Mouse (Mus musculus): ENCODE measurements around the gene Cstad. TPM values are rescaled to one million over a fixed set of nuclear protein-coding genes. Genes with fewer than 3 reads are reported as not detected.

Gene Cstad
- polyA plus RNA-seq, 1 experiment from 2014 or later: 1.3 TPM

DNA sequence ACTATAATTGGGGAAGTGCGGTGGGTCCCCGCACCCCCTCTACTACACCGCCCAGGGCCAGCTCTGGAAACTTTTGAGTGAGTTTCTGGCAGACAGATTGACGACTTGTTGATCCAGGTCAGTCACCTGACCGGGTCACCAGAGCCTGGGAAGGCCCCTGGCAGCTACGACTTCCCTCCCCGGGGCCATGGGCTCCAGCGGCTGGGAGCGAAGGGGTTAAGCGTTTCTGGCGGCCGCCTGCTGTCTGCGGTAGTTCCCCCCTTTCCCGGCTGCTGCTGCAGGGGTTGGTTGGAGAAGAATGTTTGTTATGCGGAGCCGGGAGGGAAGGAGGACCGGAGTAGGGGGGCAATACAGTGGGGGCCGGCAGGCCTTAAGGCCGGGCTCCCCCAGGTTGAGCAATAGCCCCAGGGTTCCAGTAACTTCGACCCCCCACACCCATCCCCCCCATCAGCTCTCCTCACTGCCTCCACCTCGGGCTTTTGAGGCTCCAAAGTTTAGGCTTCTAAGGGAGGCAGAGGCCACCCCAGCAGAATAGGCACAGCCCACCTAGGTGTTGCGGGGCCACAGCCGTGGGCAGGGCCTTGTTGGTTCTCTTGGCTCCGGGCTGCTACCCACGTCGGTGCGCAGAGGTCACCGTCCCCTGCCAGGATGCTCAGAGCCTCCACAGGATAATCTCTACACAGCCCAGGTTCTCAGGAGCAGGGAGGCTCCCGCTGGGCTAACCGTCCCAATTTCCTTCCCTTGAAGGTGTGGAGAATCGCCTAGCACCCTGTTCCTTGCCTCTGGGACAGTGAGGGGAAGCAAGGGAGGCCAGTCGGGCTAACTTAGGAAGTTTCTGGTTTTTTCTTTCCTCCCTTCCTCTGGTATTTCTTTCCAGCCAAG, 10.3 kb downstream of the Cstad start:
- Histone ChIP-seq H3K4me3 (ENCODE audit: inconsistent target) (no peak overlapping the region), H3K36me3 (ENCODE audit: inconsistent target) (no peaks in the 10 kb centered on the region), H3K79me2 (ENCODE audit: inconsistent target) (no peaks in the 10 kb centered on the region), H3K27ac (no peak overlapping the region)
- WGBS (ENCODE audit: missing documents): 5% methylated on average over 28 of the region's 32 CpGs

DNA sequence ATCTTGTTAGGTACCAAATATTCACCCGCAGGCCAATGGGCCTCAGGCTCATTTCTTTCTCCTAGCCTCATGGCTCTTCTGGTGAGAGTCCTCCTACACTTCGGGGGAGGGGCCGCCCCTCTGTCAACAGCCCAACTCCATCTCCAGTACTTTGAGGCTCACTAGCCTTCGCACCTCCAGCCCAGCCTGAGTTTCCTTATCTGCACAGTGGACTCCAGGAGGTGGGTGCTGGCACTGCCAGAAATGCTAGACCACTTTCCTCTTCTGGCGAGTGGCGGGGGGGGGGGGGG, 10.9 kb downstream of the Cstad start:
- 19% methylated on average over 5 of the region's 6 CpGs for whole genome bisulfite sequencing (ENCODE audit: missing documents)
- H3K4me3 ChIP-seq (ENCODE audit: inconsistent target): no peak overlapping the region

GRCm38 (mm10) chr2:30606621-30607052, 11.8 kb downstream of the Cstad start:
- Histone ChIP-seq H3K4me3 (ENCODE audit: inconsistent target) (no peak overlapping the region), H3K36me3 (ENCODE audit: inconsistent target) (no peaks in the 10 kb centered on the region), H3K27ac (no peak overlapping the region), H3K79me2 (ENCODE audit: inconsistent target) (no peaks in the 10 kb centered on the region)
- 36% methylated on average over 23 of the region's 23 CpGs for WGBS (ENCODE audit: missing documents)

More for the DNA sequence above, 10.9 kb downstream of the Cstad start:
- no peak overlapping the region for H3K27ac ChIP-seq
- H3K79me2 ChIP-seq (ENCODE audit: inconsistent target): no peaks in the 10 kb centered on the region
- H3K36me3 ChIP-seq (ENCODE audit: inconsistent target): no peaks in the 10 kb centered on the region

DNA sequence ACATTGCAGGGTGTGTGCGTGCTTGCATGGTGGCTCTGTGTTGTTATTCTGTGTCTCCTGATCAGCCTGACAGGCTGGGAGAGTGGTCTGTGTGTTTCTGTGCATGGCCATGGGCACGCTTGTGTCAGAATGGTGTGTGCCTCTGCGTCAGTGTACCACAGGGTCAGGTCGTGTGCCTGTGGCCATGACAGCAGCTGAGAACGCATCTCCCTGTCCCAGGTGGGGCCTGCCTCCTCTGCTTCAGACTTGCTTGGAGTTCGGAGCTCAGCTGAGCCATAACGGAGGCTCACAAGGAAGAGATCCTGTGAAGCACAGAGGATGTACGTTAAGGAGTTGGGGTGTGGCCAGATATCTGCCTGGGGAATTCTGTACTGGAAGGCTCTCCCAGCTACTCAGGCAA, 13.1 kb downstream of the Cstad start:
- H3K79me2 ChIP-seq (ENCODE audit: inconsistent target): no peaks in the 10 kb centered on the region
- H3K4me3 ChIP-seq (ENCODE audit: inconsistent target): no peak overlapping the region
- no peak overlapping the region for H3K27ac ChIP-seq
- H3K36me3 ChIP-seq (ENCODE audit: inconsistent target): no peaks in the 10 kb centered on the region
- WGBS (ENCODE audit: missing documents): 88% methylated on average over 8 of the region's 8 CpGs

DNA sequence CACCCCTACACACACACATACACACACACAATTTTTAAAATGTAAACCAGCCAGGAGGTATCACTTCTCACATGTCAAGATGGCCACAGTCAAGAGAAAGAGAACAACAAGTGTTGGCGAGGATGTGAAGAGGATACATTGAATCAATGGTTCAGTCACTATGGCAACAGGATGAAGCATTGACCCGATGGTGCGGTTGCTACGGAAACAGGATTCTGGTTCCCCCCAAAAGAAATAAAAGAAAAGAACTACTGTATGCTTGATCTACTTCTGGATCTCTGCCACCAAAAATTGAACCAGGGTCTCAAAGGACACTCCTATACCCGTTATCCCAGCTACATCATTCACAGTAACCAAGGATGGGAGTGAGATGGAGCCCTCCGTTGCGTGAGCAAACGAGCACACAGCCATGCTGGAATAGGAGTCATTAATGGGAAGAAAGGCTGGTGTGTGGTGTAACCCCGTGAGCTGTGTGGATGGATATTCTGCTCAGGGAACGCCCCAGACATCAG, 13.9 kb downstream of the Cstad start:
- no peaks in the 10 kb centered on the region for H3K79me2 ChIP-seq (ENCODE audit: inconsistent target)
- no peak overlapping the region for H3K4me3 ChIP-seq (ENCODE audit: inconsistent target)
- H3K27ac ChIP-seq: no peak overlapping the region
- WGBS (ENCODE audit: missing documents): 90% methylated on average over 10 of the region's 10 CpGs
- H3K36me3 ChIP-seq (ENCODE audit: inconsistent target): no peaks in the 10 kb centered on the region

DNA sequence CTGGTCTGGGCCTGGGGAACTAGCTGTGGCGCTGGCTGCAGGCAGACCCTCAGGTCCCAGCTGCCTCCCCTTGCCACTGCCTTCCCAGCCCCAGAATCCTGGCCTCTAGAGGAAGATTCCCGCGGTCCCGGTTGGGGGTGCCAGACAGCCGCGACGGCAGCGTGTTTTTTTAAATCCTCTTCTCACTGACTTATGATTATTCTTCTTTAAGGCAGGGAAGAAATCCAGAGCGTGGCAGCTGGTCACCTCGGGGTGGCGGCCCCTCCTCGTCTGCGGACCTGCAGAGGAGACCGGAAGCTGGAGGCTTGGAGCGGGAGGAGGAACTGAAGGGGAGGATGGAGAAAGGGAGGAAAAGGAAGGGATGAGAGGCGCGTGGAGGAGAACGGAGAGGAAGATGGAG, 18.7 kb downstream of the Cstad start:
- no peak overlapping the region for H3K27ac ChIP-seq
- H3K36me3 ChIP-seq (ENCODE audit: inconsistent target): no peaks in the 10 kb centered on the region
- 41% methylated on average over 16 of the region's 18 CpGs for WGBS (ENCODE audit: missing documents)
- no peak overlapping the region for H3K4me3 ChIP-seq (ENCODE audit: inconsistent target)
- no peaks in the 10 kb centered on the region for H3K79me2 ChIP-seq (ENCODE audit: inconsistent target)

GRCm38 (mm10) chr2:30614151-30614923, 19.5 kb downstream of the Cstad start:
- no peaks in the 10 kb centered on the region for H3K36me3 ChIP-seq (ENCODE audit: inconsistent target)
- no peak overlapping the region for H3K4me3 ChIP-seq (ENCODE audit: inconsistent target)
- no peak overlapping the region for H3K27ac ChIP-seq
- 91% methylated on average over 9 of the region's 9 CpGs for WGBS (ENCODE audit: missing documents)
- H3K79me2 ChIP-seq (ENCODE audit: inconsistent target): no peaks in the 10 kb centered on the region

DNA sequence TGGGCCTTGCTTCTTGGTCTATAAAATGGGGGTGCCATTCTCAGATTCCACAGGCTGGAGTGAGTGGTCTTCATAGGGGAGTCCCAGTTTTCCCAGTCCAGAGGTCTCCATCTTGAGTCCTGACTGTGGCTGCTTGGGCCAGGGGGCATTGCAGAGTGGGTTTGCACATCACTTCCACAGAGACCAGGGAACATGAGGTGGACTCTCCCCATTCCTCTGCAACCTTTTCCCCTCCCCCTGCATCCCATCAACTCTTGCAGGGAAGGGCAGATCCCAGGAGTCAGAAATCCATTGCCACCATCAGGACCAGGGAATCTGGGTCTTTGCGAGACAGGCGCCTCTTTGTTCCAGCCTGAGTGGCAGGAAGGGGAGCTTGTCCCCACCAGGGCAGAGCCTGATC, 21.0 kb downstream of the Cstad start:
- H3K36me3 ChIP-seq (ENCODE audit: inconsistent target): no peaks in the 10 kb centered on the region
- WGBS (ENCODE audit: missing documents): 100% methylated on average over 2 of the region's 2 CpGs
- no peak overlapping the region for H3K4me3 ChIP-seq (ENCODE audit: inconsistent target)
- no peaks in the 10 kb centered on the region for H3K79me2 ChIP-seq (ENCODE audit: inconsistent target)
- no peak overlapping the region for H3K27ac ChIP-seq

DNA sequence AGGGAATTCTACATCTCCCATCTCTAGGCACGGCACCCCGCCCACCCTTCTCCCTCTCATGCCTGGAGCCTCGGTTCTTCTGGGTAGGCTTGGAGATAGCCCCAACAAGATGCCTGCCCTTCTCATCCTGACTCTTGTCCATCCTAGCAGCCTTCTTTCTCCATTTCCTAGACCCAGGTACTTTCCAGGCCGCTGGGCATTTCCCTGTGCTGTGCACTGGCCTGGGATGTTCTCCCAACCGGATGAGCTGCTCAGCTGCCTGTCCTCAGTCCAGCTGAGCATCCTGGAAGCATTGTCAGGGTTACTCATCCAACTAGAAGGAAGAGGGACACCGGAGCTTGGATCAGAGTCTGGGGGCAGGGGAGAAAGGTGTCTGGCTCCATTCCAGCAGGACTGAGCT, 21.6 kb downstream of the Cstad start:
- no peaks in the 10 kb centered on the region for H3K79me2 ChIP-seq (ENCODE audit: inconsistent target)
- 96% methylated on average over 6 of the region's 6 CpGs for WGBS (ENCODE audit: missing documents)
- no peaks in the 10 kb centered on the region for H3K36me3 ChIP-seq (ENCODE audit: inconsistent target)
- H3K4me3 ChIP-seq (ENCODE audit: inconsistent target): no peak overlapping the region
- H3K27ac ChIP-seq: no peak overlapping the region

GRCm38 (mm10) chr2:30618487-30619248, 23.8 kb downstream of the Cstad start:
- 44% methylated on average over 6 of the region's 6 CpGs for WGBS (ENCODE audit: missing documents)
- H3K27ac ChIP-seq: no peak overlapping the region

GRCm38 (mm10) chr2:30623873-30624272, 29.0 kb downstream of the Cstad start:
- H3K79me2 ChIP-seq (ENCODE audit: inconsistent target): no peaks in the 10 kb centered on the region
- peak overlapping the region; percentile 12; the same call in 1 of the 2 replicates for H3K27ac ChIP-seq
- no peak overlapping the region for H3K4me3 ChIP-seq (ENCODE audit: inconsistent target)
- no peaks in the 10 kb centered on the region for H3K36me3 ChIP-seq (ENCODE audit: inconsistent target)
- 9% methylated on average over 10 of the region's 10 CpGs for WGBS (ENCODE audit: missing documents)

More at GRCm38 (mm10) chr2:30618487-30619248, 23.8 kb downstream of the Cstad start:
- no peak overlapping the region for H3K4me3 ChIP-seq (ENCODE audit: inconsistent target)
- H3K79me2 ChIP-seq (ENCODE audit: inconsistent target): no peaks in the 10 kb centered on the region
- no peaks in the 10 kb centered on the region for H3K36me3 ChIP-seq (ENCODE audit: inconsistent target)

DNA sequence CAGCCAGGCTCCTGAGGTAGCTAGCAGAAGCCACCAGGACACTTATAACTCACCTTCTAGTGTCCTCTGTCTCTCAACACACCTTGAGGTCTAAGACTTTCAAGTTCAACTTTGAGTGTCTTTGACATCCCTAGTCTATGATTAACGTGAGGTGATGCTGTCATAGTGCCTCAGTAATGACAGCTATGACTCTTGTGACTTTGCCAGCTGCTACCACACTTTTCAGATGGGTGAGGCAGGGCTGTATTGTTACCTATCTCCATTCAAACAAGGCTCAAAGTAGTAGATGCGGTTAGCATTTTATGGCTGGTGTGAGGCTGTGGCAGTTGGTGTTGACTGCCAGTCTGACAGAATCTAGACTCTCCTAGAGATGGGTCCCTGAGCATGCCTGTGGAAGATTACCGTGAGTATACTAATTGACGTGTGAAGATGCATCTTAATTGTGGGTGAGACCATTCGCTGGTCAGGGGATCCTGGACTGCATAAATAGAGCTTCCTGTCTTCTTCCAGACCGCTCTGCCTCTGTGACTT, 30.5 kb downstream of the Cstad start:
- H3K4me3 ChIP-seq (ENCODE audit: inconsistent target): no peak overlapping the region
- no peaks in the 10 kb centered on the region for H3K36me3 ChIP-seq (ENCODE audit: inconsistent target)
- no peaks in the 10 kb centered on the region for H3K79me2 ChIP-seq (ENCODE audit: inconsistent target)
- no peak overlapping the region for H3K27ac ChIP-seq
- 92% methylated on average over 6 of the region's 6 CpGs for WGBS (ENCODE audit: missing documents)

DNA sequence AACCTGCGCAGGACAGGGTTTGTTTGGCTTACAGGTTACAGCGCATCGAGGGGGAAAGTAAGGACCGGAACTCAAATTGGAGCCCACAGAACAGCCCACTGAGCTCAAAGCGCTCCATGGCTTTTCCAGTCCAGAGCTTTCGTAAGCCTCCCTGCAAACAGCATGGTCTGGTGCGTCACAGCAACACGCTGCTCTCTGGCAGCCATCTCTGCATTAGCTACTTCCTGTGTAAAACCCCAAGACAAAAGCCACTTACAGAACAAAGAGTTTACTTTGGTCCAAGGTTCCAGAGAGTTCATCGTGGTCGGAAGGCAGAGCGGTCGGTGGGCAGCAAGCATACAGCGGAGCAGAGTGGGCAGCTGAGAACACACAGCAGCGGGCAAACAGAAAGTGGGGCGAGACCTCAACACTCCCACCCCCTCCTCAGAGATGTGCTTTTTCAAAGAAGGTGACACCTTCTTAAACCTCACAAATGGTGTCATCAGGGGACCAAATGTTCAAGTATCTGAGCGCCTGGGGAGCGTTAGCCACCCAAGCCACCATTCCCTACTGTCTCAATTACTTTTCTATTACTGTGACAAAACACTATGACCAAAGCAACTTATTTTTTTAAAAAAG, 31.3 kb downstream of the Cstad start:
- 67% methylated on average over 17 of the region's 17 CpGs for WGBS (ENCODE audit: missing documents)
- Histone ChIP-seq H3K36me3 (ENCODE audit: inconsistent target) (no peaks in the 10 kb centered on the region), H3K27ac (no peak overlapping the region), H3K79me2 (ENCODE audit: inconsistent target) (no peaks in the 10 kb centered on the region), H3K4me3 (ENCODE audit: inconsistent target) (no peak overlapping the region)

- 97% methylated on average over 3 of the region's 3 CpGs for WGBS (ENCODE audit: missing documents)
- Histone ChIP-seq H3K27ac (no peak overlapping the region), H3K36me3 (ENCODE audit: inconsistent target) (no peaks in the 10 kb centered on the region), H3K4me3 (ENCODE audit: inconsistent target) (no peak overlapping the region), H3K79me2 (ENCODE audit: inconsistent target) (no peaks in the 10 kb centered on the region)
Observed at GRCm38 (mm10) chr2:30627338-30627737, 32.5 kb downstream of the Cstad start.

All from macrophage (primary cell).